Mouse (Mus musculus) left cerebral cortex, postnatal 10 days (tissue): ENCODE data around the gene Trpc5os. TPM values are rescaled to one million over a fixed set of nuclear protein-coding genes. Genes with fewer than 3 reads are reported as not detected.

Source experiments
- DNase-seq, 2 experiments: peaks; one replicate each; pipeline ENCODE4 v3.0.0; 2021 to 2022; ENCODE audit warnings: low spot score in 2 of 2, mixed read lengths in 1 of 2; ENCODE audit errors: extremely low spot score in 1 of 2
- intact Hi-C: fragments of 180-260 bp; cut with DNase I; formaldehyde crosslinking; loops from one replicate; pipeline ENCODE4 v1.15.1; 2025
- total RNA-seq, 2 experiments: library from RNA; stranded (reverse); gene quantifications; 2 replicates each; pipeline ENCODE4 v1.2.3; 2021

The Trpc5os gene
- not detected for total RNA-seq

- intact Hi-C loops = no loop called here
- no peak for DNase-seq
Measured at GRCm38 (mm10) chrX:144456281-144456680, at the start of gene Trpc5os. TSS of gene Trpc5os (plus strand) at chrX:144456581.

DNA sequence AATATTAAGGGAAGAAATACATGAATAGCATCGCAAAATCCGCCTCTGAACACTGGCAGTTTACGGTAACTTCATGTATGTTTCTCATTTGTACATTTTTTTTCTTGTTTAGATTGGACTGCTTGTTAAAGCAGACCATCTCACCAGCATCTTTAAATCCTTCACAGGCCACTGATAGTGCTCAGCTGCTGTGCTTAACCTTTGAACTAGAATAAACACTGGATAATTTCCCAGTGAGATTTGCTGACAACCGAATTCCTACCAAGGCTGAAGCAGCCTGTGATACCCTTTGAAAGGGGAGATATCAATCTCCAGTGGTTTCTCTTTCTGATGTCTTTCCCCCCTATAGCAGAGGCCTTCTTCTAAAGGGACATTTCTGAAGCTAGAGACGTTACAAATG, 48.3 kb upstream of the Trpc5os start:
- intact Hi-C loops = no loop called here
- DNase-seq = no peak

- intact Hi-C loops = no loop called here
- DNase-seq = no peak
Measured at GRCm38 (mm10) chrX:144420259-144420658, 36.1 kb upstream of the Trpc5os start.

- no peak for DNase-seq
Measured at GRCm38 (mm10) chrX:144421091-144421490, 35.3 kb upstream of the Trpc5os start.

DNA sequence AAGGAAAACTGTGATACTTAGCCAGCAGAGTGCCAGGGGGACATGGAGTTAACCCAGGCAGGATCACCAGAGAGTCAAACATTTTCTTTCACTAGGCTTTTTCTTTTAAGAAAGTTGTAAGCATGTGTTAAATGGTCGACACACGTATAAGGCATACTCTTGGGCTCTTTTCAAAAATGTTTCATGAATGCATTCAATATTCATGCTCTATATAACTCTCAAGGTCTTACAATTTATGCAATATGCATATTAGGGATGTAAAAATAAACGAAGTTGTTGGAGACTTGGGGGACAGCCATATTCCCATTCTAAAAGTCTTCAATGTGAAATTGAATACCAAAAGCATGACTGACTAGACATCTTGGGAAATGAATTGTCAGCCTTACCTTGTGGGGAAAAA, 32.5 kb upstream of the Trpc5os start:
- intact Hi-C loops = no loop called here
- DNase-seq = no peak

More at GRCm38 (mm10) chrX:144421091-144421490, 35.3 kb upstream of the Trpc5os start:
- intact Hi-C loops = no loop called here

GRCm38 (mm10) chrX:144464416-144464815, 8.0 kb downstream of the Trpc5os start:
- intact Hi-C loops = no loop called here
- DNase-seq = peak in 1 of 2 experiments; percentile 4

GRCm38 (mm10) chrX:144491394-144491793, 35.0 kb downstream of the Trpc5os start:
- intact Hi-C loops = no loop called here

GRCm38 (mm10) chrX:144523239-144523638, 66.9 kb downstream of the Trpc5os start:
- intact Hi-C loops = no loop called here
- DNase-seq = no peak

More at GRCm38 (mm10) chrX:144491394-144491793, 35.0 kb downstream of the Trpc5os start:
- no peak for DNase-seq

DNA sequence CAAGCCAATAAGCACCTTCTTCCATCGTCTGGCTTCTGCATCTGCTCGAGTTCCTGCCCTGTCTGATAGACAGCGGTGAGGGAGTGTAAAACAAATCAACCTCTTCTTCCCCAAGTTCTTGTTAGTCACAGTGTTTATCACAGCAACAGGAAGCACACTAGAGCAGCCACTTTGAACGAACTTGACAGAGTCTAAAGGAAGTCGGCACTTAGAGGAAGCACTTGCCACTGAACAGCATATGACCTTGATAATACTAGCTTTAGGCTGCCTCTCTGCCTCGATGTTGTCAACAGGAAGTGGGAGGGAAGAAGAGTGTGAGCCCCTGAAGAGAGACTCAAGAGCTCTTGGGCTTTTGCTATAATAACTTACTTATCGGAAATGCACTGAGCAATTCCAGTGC, 69.7 kb downstream of the Trpc5os start:
- no peak for DNase-seq
- intact Hi-C loops = no loop called here

Other genes with a start within 250 kb of the Trpc5os start
- 10 to 100 TPM; 16.1 to 19.4 TPM for gene Alg13, start 138.8 kb upstream of the Trpc5os start, total RNA-seq
- gene Trpc5, start 231.6 kb downstream of the Trpc5os start, total RNA-seq = 10 to 100 TPM; 31.7 to 40.9 TPM
- 1 to 10 TPM; 2.7 to 3.2 TPM for gene Rtl4, start 232.3 kb downstream of the Trpc5os start, total RNA-seq